9 mouse cellular contexts compared by ENCODE assay signal in the genomic region with DNA sequence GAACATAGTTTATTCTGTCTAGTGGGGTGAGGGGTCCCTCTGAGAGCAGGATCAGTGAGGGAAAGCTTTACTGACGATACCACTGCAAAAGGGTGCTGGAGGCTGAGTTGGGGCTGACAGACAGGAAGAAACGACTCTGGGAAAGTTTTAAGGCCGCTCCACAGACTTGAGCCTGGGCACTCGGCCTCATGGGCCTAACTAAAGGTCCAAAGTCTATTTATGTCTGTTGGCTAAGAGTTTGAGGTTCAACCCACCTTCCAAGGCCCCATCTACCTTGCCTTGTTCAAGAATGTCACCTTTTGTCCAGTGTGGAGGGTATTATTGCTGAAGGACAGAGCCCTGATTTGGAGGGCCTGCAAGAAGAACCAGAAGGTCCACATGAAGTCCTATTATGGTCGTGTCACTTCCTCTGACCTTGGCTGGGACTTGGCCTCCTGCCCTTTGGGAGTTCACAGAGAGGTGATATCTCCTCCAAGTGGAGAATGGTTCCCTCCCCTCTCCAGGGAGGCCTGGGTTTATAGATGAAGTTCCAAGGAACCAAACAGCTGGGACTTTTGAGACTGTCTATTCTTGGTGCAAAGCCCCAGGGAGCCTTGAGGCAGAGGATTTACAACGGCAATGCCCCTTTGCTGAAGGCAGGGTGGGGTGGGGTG. TPM values are rescaled to one million over a fixed set of nuclear protein-coding genes. Genes with fewer than 3 reads are reported as not detected.
DNase-seq lines count a peak whose midpoint lies in the region; ATAC-seq lines count a peak whose summit lies in the region.
"Had no signal": no experiment of that assay in that cellular context is flagged by ENCODE, and none has a peak within 500 bp of the region (broad histone marks: within the 10 kb centered on the region; RNA-seq: fewer than 3 reads in every experiment).

No protein-coding gene starts in this region.

- ATAC-seq in intestine, embryonic 15.5 days: peak; percentile 39; the same call in 1 of the 2 replicates
- ATAC-seq in lung, embryonic 16.5 days (ENCODE audit: low read depth): peak; percentile 27; the same call in 1 of the 2 replicates

- H3K9me3 ChIP-seq in intestine, embryonic 15.5 days: no peaks in the 10 kb centered on the region
- no peaks in the 10 kb centered on the region for H3K9me3 ChIP-seq in lung, embryonic 16.5 days (ENCODE audit: control insufficient read depth, low read length)

- H3K36me3 ChIP-seq in intestine, embryonic 15.5 days: no peaks in the 10 kb centered on the region
- H3K36me3 ChIP-seq in lung, embryonic 16.5 days (ENCODE audit: control insufficient read depth, insufficient read depth, low read length): no peaks in the 10 kb centered on the region

- H3K9ac ChIP-seq in intestine, embryonic 15.5 days: no peak overlapping the region
- H3K9ac ChIP-seq in lung, embryonic 16.5 days (ENCODE audit: low read length): 0 out of 2 replicates have a peak overlapping the region, but pooled peaks have one; percentile 3

- H3K4me1 ChIP-seq in intestine, embryonic 15.5 days (replicated peaks): peaks cover 21% of the 10 kb centered on the region
- peaks cover 26% of the 10 kb centered on the region for H3K4me1 ChIP-seq in lung, embryonic 16.5 days (replicated peaks; ENCODE audit: control insufficient read depth, insufficient read depth, low read length)

- 36% methylated on average over 6 of the region's 6 CpGs for WGBS in intestine, embryonic 15.5 days
- WGBS in lung, embryonic 16.5 days: 48% methylated on average over 6 of the region's 6 CpGs

- H3K27me3 ChIP-seq in intestine, embryonic 15.5 days (replicated peaks): no peaks in the 10 kb centered on the region
- no peaks in the 10 kb centered on the region for H3K27me3 ChIP-seq in lung, embryonic 16.5 days (ENCODE audit: control insufficient read depth, insufficient read depth, low read depth, low read length)
- H3K27me3 ChIP-seq: CH12.LX had no signal

- H3K27ac ChIP-seq in intestine, embryonic 15.5 days: peak overlapping the region; percentile 25
- peak overlapping the region; percentile 46 for H3K27ac ChIP-seq in lung, embryonic 16.5 days (ENCODE audit: low read length)

- H3K4me3 ChIP-seq in intestine, embryonic 15.5 days (replicated peaks): no peak overlapping the region
- H3K4me3 ChIP-seq in lung, embryonic 16.5 days (ENCODE audit: low read length): no peak overlapping the region

- H3K4me2 ChIP-seq in intestine, embryonic 15.5 days (replicated peaks): no peak overlapping the region
- H3K4me2 ChIP-seq in lung, embryonic 16.5 days (ENCODE audit: low read depth, low read length): no peak overlapping the region

- peak; percentile 22 to 25 for DNase-seq in spleen, adult 18-20 months
- DNase-seq in spleen, adult 12 weeks (ENCODE audit: low spot score): no peak
- DNase-seq in urinary bladder, postnatal 25 days (ENCODE audit: low spot score): peak; percentile 65
- no peak for DNase-seq in c-Kit-positive CD71-positive TER-119-positive erythroid progenitor cells, embryonic 14.5 days (ENCODE audit: low spot score)
- no peak for DNase-seq in layer of hippocampus, postnatal 14 days (ENCODE audit: low spot score in 2 of 2)
- no peak for DNase-seq in frontal cortex, postnatal 14 days (ENCODE audit: low spot score in 2 of 2)

RNA-seq across cellular contexts. Expression of a gene that starts 55.2 kb away (rescaled TPM):
- 109 and 115 TPM in 2 replicates for polyA plus RNA-seq in intestine, embryonic 15.5 days (2015; fragmentation: Nextera tagmentation; extraction: Ambion mirVana)
- polyA plus RNA-seq in lung, embryonic 16.5 days (2015; fragmentation: Nextera tagmentation; extraction: Ambion mirVana): 67.6 and 77.3 TPM in 2 replicates
- 10 to 100 TPM; 21.2 to 30.8 TPM for total RNA-seq in layer of hippocampus, postnatal 14 days (2021)

Comparison
In these comparisons a context has a peak if more than half of its experiments do, and no peak if none do; other contexts are left out.
1. DNase-seq: peak in spleen, adult 18-20 months (2 of 2) and urinary bladder, postnatal 25 days (single experiment); none in spleen, adult 12 weeks (single experiment), c-Kit-positive CD71-positive TER-119-positive erythroid progenitor cells, embryonic 14.5 days (single experiment), layer of hippocampus, postnatal 14 days (0 of 2) and frontal cortex, postnatal 14 days (0 of 2).